Mouse (Mus musculus): ENCODE results near the gene Trim66. TPM values are rescaled to one million over a fixed set of nuclear protein-coding genes. Genes with fewer than 3 reads are reported as not detected.

The Trim66 gene
- polyA plus RNA-seq, 1 experiment from 2014 or later: 0.04 TPM

- WGBS: 14% methylated on average over 21 of the region's 21 CpGs
- H3K4me2 ChIP-seq: peak overlapping the region; percentile 48
- peak overlapping the region; percentile 22 for H3K4me3 ChIP-seq (replicated peaks)
- no peaks in the 10 kb centered on the region for H3K36me3 ChIP-seq
- no peak overlapping the region; the same call in 1 of the 2 replicates for H3K9ac ChIP-seq (replicated peaks)
- no peak overlapping the region for H3K27ac ChIP-seq
- H3K27me3 ChIP-seq: peaks cover 34% of the 10 kb centered on the region
- no peak for ATAC-seq (ENCODE audit: insufficient number of reproducible peaks, insufficient read depth, low FRiP score, low TSS enrichment, low read depth)
- peaks cover 10% of the 10 kb centered on the region; the same call in 1 of the 2 replicates for H3K4me1 ChIP-seq (replicated peaks)
- H3K9me3 ChIP-seq: no peaks in the 10 kb centered on the region
Measured at GRCm38 (mm10) chr7:109493319-109494316, 14.3 kb downstream of the Trim66 start.

DNA sequence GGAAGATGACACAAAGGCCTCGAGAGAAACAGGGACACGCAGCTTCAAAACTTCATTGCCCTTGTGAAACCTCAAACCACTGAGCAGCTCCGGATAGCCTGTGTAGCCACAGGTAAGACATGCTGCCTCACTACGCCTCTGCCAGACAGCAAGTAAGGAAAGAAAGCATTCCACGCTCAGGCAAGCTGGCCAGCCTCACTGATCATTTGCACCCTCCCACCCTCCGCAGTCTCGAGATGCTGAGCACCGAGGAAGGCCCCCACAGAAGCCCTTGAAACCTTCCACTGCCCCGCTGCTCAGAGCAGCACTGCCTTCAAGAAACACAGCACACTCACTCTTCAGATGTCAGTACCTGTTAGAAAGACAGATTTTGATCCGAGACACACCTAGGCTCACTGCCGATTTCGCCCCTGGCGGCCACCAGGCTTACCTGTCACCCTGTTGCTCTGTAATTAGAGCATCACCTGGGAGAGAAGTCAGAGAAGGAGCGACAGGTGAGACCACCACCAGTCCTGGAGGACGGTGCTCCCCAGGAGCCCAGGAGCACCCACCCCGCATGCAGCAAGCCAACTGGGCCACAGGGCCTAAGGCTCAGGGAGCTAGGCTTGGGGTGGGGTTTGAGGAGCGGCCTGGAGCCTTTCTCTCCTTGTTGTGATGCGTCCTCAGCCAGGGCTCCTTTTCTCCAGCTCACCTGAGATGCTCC is 15.2 kb downstream of the Trim66 start:
- Histone ChIP-seq H3K27ac (no peak overlapping the region), H3K4me2 (peak overlapping the region; percentile 48; the same call in 1 of the 2 replicates), H3K27me3 (peaks cover 34% of the 10 kb centered on the region), H3K4me3 (replicated peaks) (no peak overlapping the region), H3K4me1 (replicated peaks) (peaks cover 10% of the 10 kb centered on the region; the same call in 1 of the 2 replicates), H3K9me3 (no peaks in the 10 kb centered on the region), H3K9ac (replicated peaks) (no peak overlapping the region), H3K36me3 (no peaks in the 10 kb centered on the region)
- 52% methylated on average over 18 of the region's 18 CpGs for WGBS
- no peak for ATAC-seq (ENCODE audit: insufficient number of reproducible peaks, insufficient read depth, low FRiP score, low TSS enrichment, low read depth)

- no peak overlapping the region for H3K4me2 ChIP-seq
- no peak for ATAC-seq (ENCODE audit: insufficient number of reproducible peaks, insufficient read depth, low FRiP score, low TSS enrichment, low read depth)
- WGBS: 66% methylated on average over 5 of the region's 5 CpGs
- no peak overlapping the region for H3K9ac ChIP-seq (replicated peaks)
- H3K36me3 ChIP-seq: no peaks in the 10 kb centered on the region
- no peak overlapping the region for H3K27ac ChIP-seq
- no peaks in the 10 kb centered on the region for H3K27me3 ChIP-seq
- H3K4me1 ChIP-seq (replicated peaks): no peaks in the 10 kb centered on the region
- H3K4me3 ChIP-seq (replicated peaks): no peak overlapping the region
- no peaks in the 10 kb centered on the region for H3K9me3 ChIP-seq
Measured at GRCm38 (mm10) chr7:109484221-109484620, 23.7 kb downstream of the Trim66 start.

- Histone ChIP-seq H3K4me1 (replicated peaks) (0 out of 2 replicates have a peak, but pooled peaks cover 5% of the 10 kb centered on the region), H3K27ac (no peak overlapping the region), H3K27me3 (no peaks in the 10 kb centered on the region), H3K36me3 (no peaks in the 10 kb centered on the region), H3K9me3 (no peaks in the 10 kb centered on the region), H3K4me3 (replicated peaks) (no peak overlapping the region), H3K9ac (replicated peaks) (no peak overlapping the region), H3K4me2 (peak overlapping the region; percentile 16; the same call in 1 of the 2 replicates)
- no peak for ATAC-seq (ENCODE audit: insufficient number of reproducible peaks, insufficient read depth, low FRiP score, low TSS enrichment, low read depth)
- 35% methylated on average over 7 of the region's 7 CpGs for WGBS
Measured at GRCm38 (mm10) chr7:109480765-109481197, 27.2 kb downstream of the Trim66 start.

DNA sequence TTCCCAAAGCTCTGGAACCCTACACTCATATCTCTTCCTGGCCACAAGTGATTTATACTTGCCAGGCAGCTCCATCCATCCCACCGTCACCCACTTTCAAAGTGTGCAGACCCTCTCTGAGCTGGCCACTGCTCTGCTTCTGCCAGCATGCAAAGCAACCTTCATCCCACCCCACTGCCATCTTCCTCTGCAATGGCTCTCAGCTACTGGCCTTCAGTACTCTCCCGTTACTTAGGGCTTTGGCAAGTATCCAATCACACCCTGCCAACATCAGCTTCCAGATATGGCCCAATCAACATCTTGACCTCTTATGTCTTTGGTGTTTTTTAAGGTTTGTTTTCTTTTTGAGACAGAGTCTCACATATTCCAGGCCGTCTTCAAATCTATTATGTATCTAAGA is 30.0 kb downstream of the Trim66 start:
- Histone ChIP-seq H3K27ac (no peak overlapping the region), H3K4me2 (no peak overlapping the region), H3K4me3 (replicated peaks) (no peak overlapping the region), H3K36me3 (no peaks in the 10 kb centered on the region), H3K4me1 (replicated peaks) (0 out of 2 replicates have a peak, but pooled peaks cover 5% of the 10 kb centered on the region), H3K9ac (replicated peaks) (no peak overlapping the region), H3K27me3 (no peaks in the 10 kb centered on the region), H3K9me3 (no peaks in the 10 kb centered on the region)
- WGBS: 80% methylated on average over 3 of the region's 3 CpGs
- no peak for ATAC-seq (ENCODE audit: insufficient number of reproducible peaks, insufficient read depth, low FRiP score, low TSS enrichment, low read depth)

GRCm38 (mm10) chr7:109470700-109471099 is 37.2 kb downstream of the Trim66 start:
- no peak overlapping the region for H3K27ac ChIP-seq
- no peaks in the 10 kb centered on the region for H3K27me3 ChIP-seq
- 72% methylated on average over 4 of the region's 4 CpGs for WGBS
- no peaks in the 10 kb centered on the region for H3K9me3 ChIP-seq
- H3K36me3 ChIP-seq: no peaks in the 10 kb centered on the region
- H3K9ac ChIP-seq (replicated peaks): no peak overlapping the region
- H3K4me1 ChIP-seq (replicated peaks): no peaks in the 10 kb centered on the region
- ATAC-seq (ENCODE audit: insufficient number of reproducible peaks, insufficient read depth, low FRiP score, low TSS enrichment, low read depth): no peak
- no peak overlapping the region for H3K4me2 ChIP-seq
- H3K4me3 ChIP-seq (replicated peaks): no peak overlapping the region

DNA sequence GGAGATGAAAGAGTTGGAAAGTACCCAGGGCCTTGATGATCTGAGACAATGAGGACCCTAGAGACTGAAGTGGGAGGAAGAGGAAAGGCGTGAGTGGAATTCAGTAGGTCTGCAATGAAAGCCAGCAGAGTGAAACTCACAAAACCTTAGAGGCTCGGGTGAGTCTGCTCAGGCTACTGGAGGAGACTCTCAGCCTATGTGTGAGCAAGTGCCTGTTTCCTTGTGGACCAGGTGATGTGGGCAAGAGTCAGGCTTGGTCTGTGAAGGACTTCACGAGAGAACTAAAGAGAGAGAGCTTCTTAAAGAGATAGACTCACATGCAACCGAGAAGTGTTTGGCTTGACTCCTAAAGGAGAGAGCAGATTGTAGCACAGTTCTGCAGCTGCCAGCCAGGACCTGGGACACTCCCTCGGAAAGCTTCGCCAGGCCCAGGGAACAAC is 39.7 kb downstream of the Trim66 start:
- Histone ChIP-seq H3K9me3 (no peaks in the 10 kb centered on the region), H3K4me3 (replicated peaks) (no peak overlapping the region), H3K27ac (no peak overlapping the region), H3K4me1 (replicated peaks) (no peaks in the 10 kb centered on the region), H3K27me3 (no peaks in the 10 kb centered on the region), H3K36me3 (no peaks in the 10 kb centered on the region), H3K4me2 (no peak overlapping the region), H3K9ac (replicated peaks) (no peak overlapping the region)
- no peak for ATAC-seq (ENCODE audit: insufficient number of reproducible peaks, insufficient read depth, low FRiP score, low TSS enrichment, low read depth)
- WGBS: 45% methylated on average over 6 of the region's 6 CpGs

DNA sequence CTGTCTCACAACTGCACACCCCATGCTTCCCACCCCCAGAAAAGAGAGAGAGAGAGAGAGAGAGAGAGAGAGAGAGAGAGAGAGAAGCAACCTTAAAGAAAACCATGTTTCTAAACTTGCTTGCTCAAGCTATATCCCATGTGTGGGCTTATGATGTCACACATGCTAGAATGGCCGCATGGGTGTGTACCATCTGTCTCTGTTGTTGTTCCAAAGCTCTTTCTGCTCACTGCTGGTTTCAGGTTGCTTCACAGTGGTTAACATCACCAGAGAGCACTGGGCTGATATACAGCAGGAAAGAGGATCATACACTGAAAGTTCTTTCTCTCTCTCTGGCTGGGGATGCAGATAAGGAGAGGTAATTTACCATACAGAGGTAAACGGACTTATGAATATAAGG is 40.3 kb downstream of the Trim66 start:
- Histone ChIP-seq H3K36me3 (no peaks in the 10 kb centered on the region), H3K9ac (replicated peaks) (no peak overlapping the region), H3K4me2 (no peak overlapping the region), H3K4me3 (replicated peaks) (no peak overlapping the region), H3K9me3 (no peaks in the 10 kb centered on the region), H3K4me1 (replicated peaks) (no peaks in the 10 kb centered on the region), H3K27ac (no peak overlapping the region), H3K27me3 (no peaks in the 10 kb centered on the region)
- ATAC-seq (ENCODE audit: insufficient number of reproducible peaks, insufficient read depth, low FRiP score, low TSS enrichment, low read depth): no peak
- 48% methylated on average over 2 of the region's 2 CpGs for WGBS

DNA sequence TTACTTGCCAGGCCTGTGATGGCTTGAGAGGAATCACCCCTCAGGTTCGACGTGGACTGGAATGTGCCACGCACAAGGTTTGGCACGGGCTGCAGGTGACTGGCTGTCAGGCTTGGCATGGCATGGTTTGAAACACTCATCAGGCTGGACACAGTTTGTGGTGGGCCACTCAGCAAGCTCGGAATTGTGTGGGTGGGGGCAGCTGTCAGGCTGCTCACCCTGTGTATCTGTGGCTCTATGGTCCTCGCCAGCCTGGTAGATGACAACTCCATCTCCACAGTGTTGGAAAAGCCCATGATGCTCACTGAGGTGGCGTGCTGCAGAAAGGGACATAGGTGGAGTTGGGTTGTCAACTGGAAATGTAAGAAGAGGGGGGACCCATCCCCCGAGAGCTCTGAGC is 47.2 kb downstream of the Trim66 start:
- 87% methylated on average over 8 of the region's 8 CpGs for WGBS
- H3K27me3 ChIP-seq: no peaks in the 10 kb centered on the region

GRCm38 (mm10) chr7:109456563-109456962 is 51.4 kb downstream of the Trim66 start:
- Histone ChIP-seq H3K9me3 (no peaks in the 10 kb centered on the region), H3K4me3 (replicated peaks) (no peak overlapping the region), H3K27ac (no peak overlapping the region), H3K4me2 (no peak overlapping the region), H3K4me1 (replicated peaks) (peaks cover 14% of the 10 kb centered on the region), H3K27me3 (no peaks in the 10 kb centered on the region), H3K36me3 (no peaks in the 10 kb centered on the region), H3K9ac (replicated peaks) (no peak overlapping the region)
- no peak for ATAC-seq (ENCODE audit: insufficient number of reproducible peaks, insufficient read depth, low FRiP score, low TSS enrichment, low read depth)
- WGBS: 39% methylated on average over 6 of the region's 6 CpGs

More for the DNA sequence above, 47.2 kb downstream of the Trim66 start:
- Histone ChIP-seq H3K27ac (no peak overlapping the region), H3K4me1 (replicated peaks) (peaks cover 14% of the 10 kb centered on the region), H3K4me3 (replicated peaks) (no peak overlapping the region), H3K36me3 (no peaks in the 10 kb centered on the region), H3K9ac (replicated peaks) (no peak overlapping the region), H3K9me3 (no peaks in the 10 kb centered on the region), H3K4me2 (no peak overlapping the region)
- no peak for ATAC-seq (ENCODE audit: insufficient number of reproducible peaks, insufficient read depth, low FRiP score, low TSS enrichment, low read depth)

DNA sequence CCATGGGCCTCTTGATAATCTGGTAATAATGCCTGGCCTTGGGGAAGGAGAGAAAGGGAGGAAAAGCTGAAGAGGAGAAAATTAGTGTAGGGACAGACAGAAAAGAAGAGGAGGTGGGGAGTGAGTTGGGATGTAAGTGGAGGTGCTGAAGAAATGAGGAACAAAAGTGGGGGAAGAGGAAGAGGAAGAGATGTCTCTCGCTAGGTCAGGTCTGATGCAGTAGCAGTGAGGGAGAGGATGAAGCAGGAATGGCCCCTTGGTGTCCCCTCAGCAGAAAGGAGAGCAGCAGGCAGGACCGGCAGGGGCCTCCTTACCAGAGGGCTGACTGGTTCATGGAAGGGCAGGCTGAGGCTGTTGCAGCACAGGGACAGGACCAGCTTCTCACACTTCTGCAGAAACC is 52.2 kb downstream of the Trim66 start:
- H3K4me1 ChIP-seq (replicated peaks): peaks cover 14% of the 10 kb centered on the region
- H3K36me3 ChIP-seq: no peaks in the 10 kb centered on the region
- H3K27ac ChIP-seq: no peak overlapping the region
- no peaks in the 10 kb centered on the region; the same call in 1 of the 2 replicates for H3K27me3 ChIP-seq
- no peak overlapping the region for H3K4me3 ChIP-seq (replicated peaks)
- 86% methylated on average over 2 of the region's 2 CpGs for WGBS
- no peaks in the 10 kb centered on the region for H3K9me3 ChIP-seq
- no peak overlapping the region for H3K9ac ChIP-seq (replicated peaks)
- no peak for ATAC-seq (ENCODE audit: insufficient number of reproducible peaks, insufficient read depth, low FRiP score, low TSS enrichment, low read depth)
- H3K4me2 ChIP-seq: no peak overlapping the region
